Mouse (Mus musculus) heart, postnatal 0 days (tissue): ENCODE data around the gene Elovl7. TPM values are rescaled to one million over a fixed set of nuclear protein-coding genes. Genes with fewer than 3 reads are reported as not detected.

Experiments
- ATAC-seq: fragments of 200-750 bp; cut with Nextera tagmentation; 2 replicates; pipeline ENCODE4 v1.8.0; 2017; ENCODE audit warnings: low read depth, moderate number of reproducible peaks, moderate library complexity; ENCODE audit not compliant: insufficient read depth
- DNase-seq: peaks from one replicate; pipeline ENCODE4 v3.0.0-alpha.2; 2016; ENCODE audit warnings: low spot score
- H3K27ac ChIP-seq: fragments of 300-500 bp; sonication (generic); 2 replicates; pipeline ENCODE4 v1.5.1; 2014; ENCODE audit warnings: low read depth, mild to moderate bottlenecking
- H3K27me3 ChIP-seq: fragments of 300-500 bp; sonication (generic); 2 replicates; pipeline ENCODE4 v1.6.1; 2014; ENCODE audit warnings: low read length, mixed read lengths; ENCODE audit not compliant: control insufficient read depth, insufficient read depth
- H3K36me3 ChIP-seq: fragments of 300-500 bp; sonication (generic); replicated peaks from 2 replicates; pipeline ENCODE4 v1.6.1; 2014; ENCODE audit warnings: low read length, mixed read lengths; ENCODE audit not compliant: control insufficient read depth, insufficient read depth
- H3K4me1 ChIP-seq: fragments of 300-500 bp; sonication (generic); 2 replicates; pipeline ENCODE4 v1.6.1; 2014; ENCODE audit warnings: antibody characterized with exemption; ENCODE audit not compliant: control insufficient read depth, insufficient read depth
- H3K4me2 ChIP-seq: fragments of 300-500 bp; sonication (generic); 2 replicates; pipeline ENCODE4 v1.6.1; 2014; ENCODE audit warnings: low read depth, mild to moderate bottlenecking, low read length, moderate library complexity
- H3K4me3 ChIP-seq: fragments of 300-500 bp; sonication (generic); 2 replicates; pipeline ENCODE4 v1.5.1; 2014; ENCODE audit warnings: low read depth, low read length
- H3K9ac ChIP-seq: fragments of 300-500 bp; sonication (generic); replicated peaks from 2 replicates; pipeline ENCODE4 v1.6.1; 2014; ENCODE audit warnings: low read depth, low read length, mixed read lengths
- H3K9me3 ChIP-seq: fragments of 300-500 bp; sonication (generic); replicated peaks from 2 replicates; pipeline ENCODE4 v1.6.1; 2016; ENCODE audit warnings: low read length; ENCODE audit not compliant: control insufficient read depth
- CTCF ChIP-seq: IDR thresholded peaks from 2 replicates; pipeline ENCODE4 v1.5.1; 2016; ENCODE audit warnings: antibody characterized with exemption, control low read depth, low read depth
- EP300 ChIP-seq: IDR thresholded peaks from 2 replicates; pipeline ENCODE4 v1.6.1; 2016; ENCODE audit warnings: antibody characterized with exemption, low read depth
- WGBS: fragments of 180-500 bp; shearing (Covaris S2); extraction: QIAGEN DNeasy Blood & Tissue Kit; methylation state at CpG from one replicate; pipeline ENCODE4 v1.1.7; 2014; 5-methylcytosine and 5-hydroxymethylcytosine counted together
- polyA plus RNA-seq: library from polyadenylated mRNA; unstranded; fragments of >200 nt; fragmentation: Nextera tagmentation; extraction: Ambion mirVana; gene quantifications from 2 replicates; pipeline ENCODE4 v1.2.1, GENCODE M21; 2015
- total RNA-seq: library from RNA; depleted of rRNA; stranded (reverse); fragments of >200 nt; gene quantifications from 2 replicates; pipeline ENCODE4 v1.2.3, GENCODE M21; 2014; ENCODE audit warnings: low replicate concordance

Gene Elovl7
- total and polyA plus RNA-seq, 2 experiments from 2014 or later: 0.95 to 1.8 TPM

GRCm38 (mm10) chr13:108323866-108324829, 109.9 kb downstream of the Elovl7 start:
- ATAC-seq (no peak), DNase-seq (no peak)
- Histone ChIP-seq H3K9me3 (no peaks in the 10 kb centered on the region), H3K36me3 (peaks cover 17% of the 10 kb centered on the region; the same call in 1 of the 2 replicates), H3K9ac (no peak overlapping the region), H3K4me1 (no peaks in the 10 kb centered on the region), H3K4me2 (no peak overlapping the region), H3K4me3 (no peak overlapping the region), H3K27me3 (peaks cover 36% of the 10 kb centered on the region), H3K27ac (no peak overlapping the region)
- WGBS: 91% methylated on average over 22 of the region's 22 CpGs
- TF ChIP-seq CTCF: no peak
- no peak for TF ChIP-seq EP300

GRCm38 (mm10) chr13:108325871-108326270, 111.7 kb downstream of the Elovl7 start:
- H3K27ac ChIP-seq: no peak overlapping the region
- H3K4me2 ChIP-seq: no peak overlapping the region
- TF ChIP-seq CTCF (no peak), EP300 (no peak)
- peaks cover 24% of the 10 kb centered on the region for H3K27me3 ChIP-seq
- H3K36me3 ChIP-seq: peaks cover 17% of the 10 kb centered on the region; the same call in 1 of the 2 replicates
- no peaks in the 10 kb centered on the region for H3K9me3 ChIP-seq
- no peak overlapping the region for H3K4me3 ChIP-seq
- no peak overlapping the region for H3K9ac ChIP-seq
- 78% methylated on average over 5 of the region's 5 CpGs for WGBS
- no peaks in the 10 kb centered on the region for H3K4me1 ChIP-seq
- no peak for DNase-seq
- ATAC-seq: no peak

GRCm38 (mm10) chr13:108326351-108326750, 112.1 kb downstream of the Elovl7 start:
- no peaks in the 10 kb centered on the region for H3K4me1 ChIP-seq
- TF ChIP-seq EP300 (no peak), CTCF (no peak)
- DNase-seq (no peak), ATAC-seq (no peak)
- H3K4me2 ChIP-seq: no peak overlapping the region
- no peaks in the 10 kb centered on the region for H3K9me3 ChIP-seq
- H3K36me3 ChIP-seq: peaks cover 17% of the 10 kb centered on the region; the same call in 1 of the 2 replicates
- H3K27me3 ChIP-seq: peaks cover 24% of the 10 kb centered on the region
- 87% methylated on average over 10 of the region's 10 CpGs for WGBS
- H3K9ac ChIP-seq: no peak overlapping the region
- H3K27ac ChIP-seq: no peak overlapping the region
- H3K4me3 ChIP-seq: no peak overlapping the region

GRCm38 (mm10) chr13:108327047-108327446, 112.8 kb downstream of the Elovl7 start:
- ATAC-seq (no peak), DNase-seq (no peak)
- Histone ChIP-seq H3K4me3 (no peak overlapping the region), H3K27ac (no peak overlapping the region), H3K9ac (no peak overlapping the region), H3K4me2 (no peak overlapping the region), H3K36me3 (peaks cover 17% of the 10 kb centered on the region; the same call in 1 of the 2 replicates), H3K4me1 (no peaks in the 10 kb centered on the region), H3K27me3 (peaks cover 23% of the 10 kb centered on the region), H3K9me3 (no peaks in the 10 kb centered on the region)
- 82% methylated on average over 7 of the region's 7 CpGs for WGBS
- TF ChIP-seq CTCF: no peak
- TF ChIP-seq EP300: no peak

- WGBS: 91% methylated on average over 21 of the region's 21 CpGs
- Histone ChIP-seq H3K4me2 (no peak overlapping the region), H3K27ac (no peak overlapping the region), H3K9me3 (no peaks in the 10 kb centered on the region), H3K27me3 (peaks cover 11% of the 10 kb centered on the region), H3K4me1 (no peaks in the 10 kb centered on the region), H3K9ac (no peak overlapping the region), H3K36me3 (peaks cover 17% of the 10 kb centered on the region; the same call in 1 of the 2 replicates), H3K4me3 (no peak overlapping the region)
- DNase-seq: no peak
- TF ChIP-seq EP300 (no peak), CTCF (no peak)
- ATAC-seq: no peak
Measured at GRCm38 (mm10) chr13:108328406-108329180, 114.4 kb downstream of the Elovl7 start.
